Mouse (Mus musculus): ENCODE results near the gene Kcnt2. TPM values are rescaled to one million over a fixed set of nuclear protein-coding genes. Genes with fewer than 3 reads are reported as not detected.

Kcnt2 gene
- polyA plus RNA-seq, 1 experiment from 2014 or later: 0.86 TPM

- no peaks in the 10 kb centered on the region for H3K27me3 ChIP-seq (replicated peaks; ENCODE audit: low read depth, poor library complexity, severe bottlenecking)
- H3K4me1 ChIP-seq: no peaks in the 10 kb centered on the region
- DNase-seq (ENCODE audit: low spot score): no peak
- no peaks in the 10 kb centered on the region for H3K36me3 ChIP-seq (replicated peaks)
- no peak overlapping the region for H3K4me3 ChIP-seq
- H3K9me3 ChIP-seq: no peaks in the 10 kb centered on the region
- H3K27ac ChIP-seq (replicated peaks): no peak overlapping the region
These were observed 314.8 kb downstream of the Kcnt2 start for GRCm38 (mm10) chr1:140560801-140561200.

GRCm38 (mm10) chr1:140572141-140572540, 326.2 kb downstream of the Kcnt2 start:
- WGBS: 53% methylated on average over 7 of the region's 7 CpGs
- H3K36me3 ChIP-seq (replicated peaks): no peaks in the 10 kb centered on the region
- H3K9me3 ChIP-seq: no peaks in the 10 kb centered on the region
- DNase-seq (ENCODE audit: low spot score): no peak
- H3K27me3 ChIP-seq (replicated peaks; ENCODE audit: low read depth, poor library complexity, severe bottlenecking): no peaks in the 10 kb centered on the region
- no peak overlapping the region for H3K4me3 ChIP-seq
- H3K27ac ChIP-seq (replicated peaks): no peak overlapping the region
- H3K4me1 ChIP-seq: no peaks in the 10 kb centered on the region

GRCm38 (mm10) chr1:140578607-140579006, 332.6 kb downstream of the Kcnt2 start:
- Histone ChIP-seq H3K27me3 (replicated peaks; ENCODE audit: low read depth, poor library complexity, severe bottlenecking) (no peaks in the 10 kb centered on the region), H3K4me1 (no peaks in the 10 kb centered on the region), H3K9me3 (no peaks in the 10 kb centered on the region), H3K27ac (replicated peaks) (no peak overlapping the region), H3K36me3 (replicated peaks) (no peaks in the 10 kb centered on the region), H3K4me3 (no peak overlapping the region)
- WGBS: 90% methylated on average over 3 of the region's 3 CpGs
- no peak for DNase-seq (ENCODE audit: low spot score)

GRCm38 (mm10) chr1:140588302-140588701, 342.3 kb downstream of the Kcnt2 start:
- no peaks in the 10 kb centered on the region for H3K36me3 ChIP-seq (replicated peaks)
- no peaks in the 10 kb centered on the region for H3K27me3 ChIP-seq (replicated peaks; ENCODE audit: low read depth, poor library complexity, severe bottlenecking)
- 76% methylated on average over 3 of the region's 3 CpGs for WGBS
- no peaks in the 10 kb centered on the region for H3K9me3 ChIP-seq
- H3K4me1 ChIP-seq: no peaks in the 10 kb centered on the region
- no peak for DNase-seq (ENCODE audit: low spot score)
- H3K27ac ChIP-seq (replicated peaks): no peak overlapping the region
- H3K4me3 ChIP-seq: no peak overlapping the region

GRCm38 (mm10) chr1:140608765-140609297, 362.9 kb downstream of the Kcnt2 start:
- 91% methylated on average over 4 of the region's 4 CpGs for WGBS
- Histone ChIP-seq H3K36me3 (replicated peaks) (no peaks in the 10 kb centered on the region), H3K4me1 (no peaks in the 10 kb centered on the region), H3K27ac (replicated peaks) (no peak overlapping the region), H3K9me3 (no peaks in the 10 kb centered on the region), H3K27me3 (replicated peaks; ENCODE audit: low read depth, poor library complexity, severe bottlenecking) (no peaks in the 10 kb centered on the region), H3K4me3 (no peak overlapping the region)
- DNase-seq (ENCODE audit: low spot score): no peak

GRCm38 (mm10) chr1:140613101-140613500, 367.1 kb downstream of the Kcnt2 start:
- Histone ChIP-seq H3K4me3 (no peak overlapping the region), H3K36me3 (replicated peaks) (no peaks in the 10 kb centered on the region), H3K9me3 (no peaks in the 10 kb centered on the region), H3K27me3 (replicated peaks; ENCODE audit: low read depth, poor library complexity, severe bottlenecking) (no peaks in the 10 kb centered on the region), H3K27ac (replicated peaks) (no peak overlapping the region), H3K4me1 (no peaks in the 10 kb centered on the region)
- no peak for DNase-seq (ENCODE audit: low spot score)
- 77% methylated on average over 1 of the region's 1 CpGs for WGBS

- Histone ChIP-seq H3K4me3 (no peak overlapping the region), H3K27ac (replicated peaks) (no peak overlapping the region), H3K4me1 (no peaks in the 10 kb centered on the region), H3K9me3 (no peaks in the 10 kb centered on the region), H3K27me3 (replicated peaks; ENCODE audit: low read depth, poor library complexity, severe bottlenecking) (no peaks in the 10 kb centered on the region), H3K36me3 (replicated peaks) (no peaks in the 10 kb centered on the region)
- WGBS: 83% methylated on average over 2 of the region's 2 CpGs
- no peak for DNase-seq (ENCODE audit: low spot score)
These were observed 368.9 kb downstream of the Kcnt2 start for GRCm38 (mm10) chr1:140614840-140615239.

GRCm38 (mm10) chr1:140618164-140618563, 372.2 kb downstream of the Kcnt2 start:
- no peak overlapping the region for H3K4me3 ChIP-seq
- no peak for DNase-seq (ENCODE audit: low spot score)
- no peaks in the 10 kb centered on the region for H3K9me3 ChIP-seq
- H3K27me3 ChIP-seq (replicated peaks; ENCODE audit: low read depth, poor library complexity, severe bottlenecking): no peaks in the 10 kb centered on the region
- H3K36me3 ChIP-seq (replicated peaks): no peaks in the 10 kb centered on the region
- no peaks in the 10 kb centered on the region for H3K4me1 ChIP-seq
- no peak overlapping the region for H3K27ac ChIP-seq (replicated peaks)

- H3K36me3 ChIP-seq (replicated peaks): no peaks in the 10 kb centered on the region
- no peak for DNase-seq (ENCODE audit: low spot score)
These were observed 379.0 kb downstream of the Kcnt2 start for GRCm38 (mm10) chr1:140624918-140625317.

GRCm38 (mm10) chr1:140659607-140660340, 413.8 kb downstream of the Kcnt2 start:
- Histone ChIP-seq H3K36me3 (replicated peaks) (no peaks in the 10 kb centered on the region), H3K4me3 (no peak overlapping the region), H3K27me3 (replicated peaks; ENCODE audit: low read depth, poor library complexity, severe bottlenecking) (no peaks in the 10 kb centered on the region), H3K9me3 (no peaks in the 10 kb centered on the region), H3K27ac (replicated peaks) (no peak overlapping the region), H3K4me1 (no peaks in the 10 kb centered on the region)
- WGBS: 61% methylated on average over 3 of the region's 3 CpGs
- peak; percentile 10 for DNase-seq (ENCODE audit: low spot score)

More at GRCm38 (mm10) chr1:140624918-140625317, 379.0 kb downstream of the Kcnt2 start:
- Histone ChIP-seq H3K9me3 (no peaks in the 10 kb centered on the region), H3K4me3 (no peak overlapping the region), H3K27ac (replicated peaks) (no peak overlapping the region), H3K4me1 (no peaks in the 10 kb centered on the region), H3K27me3 (replicated peaks; ENCODE audit: low read depth, poor library complexity, severe bottlenecking) (no peaks in the 10 kb centered on the region)

GRCm38 (mm10) chr1:140660751-140661403, 414.9 kb downstream of the Kcnt2 start:
- Histone ChIP-seq H3K27ac (replicated peaks) (no peak overlapping the region), H3K9me3 (no peaks in the 10 kb centered on the region), H3K4me1 (no peaks in the 10 kb centered on the region), H3K27me3 (replicated peaks; ENCODE audit: low read depth, poor library complexity, severe bottlenecking) (no peaks in the 10 kb centered on the region), H3K36me3 (replicated peaks) (no peaks in the 10 kb centered on the region), H3K4me3 (no peak overlapping the region)
- DNase-seq (ENCODE audit: low spot score): no peak
- 59% methylated on average over 12 of the region's 12 CpGs for WGBS

- no peak for DNase-seq (ENCODE audit: low spot score)
These were observed 415.4 kb downstream of the Kcnt2 start for GRCm38 (mm10) chr1:140661404-140661787.

More at GRCm38 (mm10) chr1:140661404-140661787, 415.4 kb downstream of the Kcnt2 start:
- no peak overlapping the region for H3K4me3 ChIP-seq
- H3K27me3 ChIP-seq (replicated peaks; ENCODE audit: low read depth, poor library complexity, severe bottlenecking): no peaks in the 10 kb centered on the region
- H3K9me3 ChIP-seq: no peaks in the 10 kb centered on the region
- H3K4me1 ChIP-seq: no peaks in the 10 kb centered on the region
- H3K27ac ChIP-seq (replicated peaks): no peak overlapping the region
- WGBS: 34% methylated on average over 3 of the region's 3 CpGs
- H3K36me3 ChIP-seq (replicated peaks): no peaks in the 10 kb centered on the region

Measured in embryonic facial prominence, embryonic 10.5 days (tissue).